Mouse (Mus musculus) cerebellum, adult 9-10 months (tissue): Measurements from ENCODE around the gene Ubap1.

Source experiments
- DNase-seq: peaks from one replicate; pipeline ENCODE4 v3.0.0; 2022

The Ubap1 gene

DNA sequence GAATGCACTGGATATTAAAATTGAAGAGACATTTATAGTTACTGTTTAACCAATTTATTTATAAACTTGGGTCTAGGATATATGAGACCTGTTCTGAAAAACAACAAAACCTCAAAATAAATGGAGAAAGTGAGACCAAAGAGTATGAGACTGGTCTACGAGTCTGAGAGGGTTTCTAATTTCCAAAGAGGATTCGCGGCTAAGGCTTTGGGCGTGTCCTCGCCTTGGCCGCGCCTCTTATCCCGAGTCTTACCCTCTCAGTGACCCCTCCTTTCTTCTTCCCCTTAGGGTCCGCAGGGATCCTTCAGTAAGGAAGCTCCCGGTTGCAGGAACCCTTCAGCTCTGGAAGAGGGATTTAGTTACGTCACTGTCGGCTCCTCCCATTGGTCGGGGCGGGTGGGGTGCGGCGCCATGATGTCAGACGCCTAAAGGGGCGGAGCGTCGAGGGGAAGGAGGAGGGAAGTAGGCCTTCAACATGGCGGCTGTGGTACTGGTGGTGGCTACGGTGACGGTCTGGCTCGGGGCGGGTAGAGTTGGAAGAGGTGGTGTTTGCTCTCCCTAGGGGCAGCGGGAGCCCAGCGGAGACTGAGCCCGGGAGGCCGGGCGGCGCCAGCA lies at the start of gene Ubap1:
Ubap1 (plus strand) TSS at position 413 of the 615 bp plus-strand sequence.
- peak; percentile 94 for DNase-seq

DNA sequence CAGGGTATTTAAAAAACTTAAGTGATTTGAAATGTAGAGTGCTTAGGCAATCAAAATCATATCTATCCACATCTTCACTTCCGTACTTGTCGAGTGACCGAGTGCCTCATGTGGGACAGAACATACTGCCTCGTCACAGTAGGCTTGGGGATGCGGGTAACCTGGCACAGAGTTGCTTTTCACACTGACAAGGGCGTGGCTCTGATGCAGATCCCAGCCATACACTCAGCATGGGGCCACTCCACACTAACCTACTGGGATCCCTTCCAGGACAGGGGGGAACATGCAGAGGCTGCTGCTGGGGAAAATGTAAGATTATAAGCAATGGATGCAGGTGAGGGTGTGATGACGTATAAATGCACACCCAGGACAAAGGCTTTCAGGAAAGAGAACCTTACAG lies 45.1 kb upstream of the Ubap1 start:
- DNase-seq, result peak; percentile 45

DNA sequence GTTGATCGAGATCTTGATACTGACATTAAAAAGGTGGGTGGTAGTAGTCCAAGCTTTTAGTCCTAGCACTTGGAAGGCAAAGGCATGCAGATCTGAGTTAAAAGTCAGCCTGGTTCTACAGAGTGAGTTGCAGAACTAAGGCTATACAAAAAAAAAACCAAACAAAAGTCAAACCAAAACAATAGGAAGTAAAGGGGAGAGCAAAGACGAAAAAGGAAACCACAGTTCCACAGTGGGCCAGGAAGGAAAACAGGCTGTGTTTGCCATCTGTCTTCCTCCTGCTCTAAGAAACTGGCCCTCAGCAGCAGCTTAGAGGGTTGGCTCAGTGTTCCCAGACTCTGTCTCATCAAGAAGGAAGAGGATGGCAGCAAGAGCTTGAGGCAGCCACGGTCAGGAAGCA lies 44.5 kb upstream of the Ubap1 start:
- no peak for DNase-seq

GRCm38 (mm10) chr4:41307406-41307805 lies 41.4 kb upstream of the Ubap1 start:
- no peak for DNase-seq

DNA sequence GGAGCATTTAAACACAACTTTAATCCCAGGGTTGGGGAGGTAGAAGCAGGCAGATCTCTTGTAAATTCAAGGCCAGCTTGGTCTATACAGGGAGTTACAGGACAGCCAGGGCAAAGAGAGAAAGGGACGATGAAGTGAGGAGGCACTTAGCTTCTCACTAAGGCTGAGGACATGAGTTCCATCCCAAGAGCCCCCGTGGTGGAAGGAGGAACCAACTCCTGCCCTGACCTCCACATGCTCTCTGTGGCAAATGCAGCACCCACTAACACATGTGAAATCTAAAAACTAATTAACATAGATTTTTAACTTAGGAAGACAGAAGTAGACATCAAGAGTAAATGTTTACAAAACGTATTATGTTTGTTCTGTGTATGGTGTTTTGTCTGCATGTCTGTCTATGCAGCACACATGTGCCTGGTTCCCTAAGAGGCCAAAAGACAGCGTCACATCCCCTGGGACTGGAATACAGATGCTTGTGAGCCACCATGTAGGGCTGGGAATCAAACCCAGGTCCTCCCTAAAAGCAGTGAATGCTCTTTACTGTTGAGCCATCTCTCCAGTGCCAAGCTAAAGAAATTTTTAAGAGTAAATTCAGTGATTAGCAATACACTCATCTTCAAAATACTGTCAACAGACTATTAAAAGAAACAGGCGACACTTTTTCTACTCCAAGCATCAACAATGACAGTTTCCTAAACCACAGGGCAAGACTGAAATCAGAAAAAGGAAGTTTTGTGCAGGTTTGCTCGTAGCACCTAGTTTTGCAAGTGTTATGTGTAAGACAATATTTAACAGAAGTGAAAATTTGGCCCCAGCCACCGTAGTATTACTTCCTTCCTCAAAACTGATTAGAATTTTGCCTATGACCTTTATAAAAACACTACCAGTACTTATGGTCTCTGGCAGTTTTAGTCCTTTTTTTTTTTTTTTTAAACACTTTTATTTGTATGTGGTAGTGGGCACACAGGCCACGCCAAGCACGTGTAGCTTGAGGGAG lies 37.9 kb upstream of the Ubap1 start:
- no peak for DNase-seq

DNA sequence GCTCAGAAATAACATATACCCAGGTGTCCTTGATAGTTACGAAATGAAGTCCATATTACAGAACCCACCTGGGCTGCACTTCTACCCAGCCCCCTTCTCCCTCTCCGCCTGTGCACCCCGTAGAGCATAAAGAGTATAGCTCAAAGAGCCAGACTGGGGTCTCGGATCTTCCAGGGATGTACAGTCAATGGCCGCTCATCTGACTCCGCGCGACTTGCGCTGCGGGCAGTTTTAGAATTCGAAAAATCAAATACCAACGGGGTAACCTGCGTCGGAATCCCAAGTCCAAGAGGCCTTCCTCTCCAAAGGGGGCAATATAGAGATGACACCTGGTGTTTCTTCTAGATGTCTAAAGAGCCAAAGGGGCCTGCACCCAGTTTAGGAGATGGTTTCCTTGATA lies 35.1 kb upstream of the Ubap1 start:
- peak; percentile 26 for DNase-seq

GRCm38 (mm10) chr4:41314141-41315129 lies 34.4 kb upstream of the Ubap1 start, which contains the start of gene Dcaf12:
Gene Dcaf12 (minus strand): TSS chr4:41314889.
- peak; percentile 94 for DNase-seq

DNA sequence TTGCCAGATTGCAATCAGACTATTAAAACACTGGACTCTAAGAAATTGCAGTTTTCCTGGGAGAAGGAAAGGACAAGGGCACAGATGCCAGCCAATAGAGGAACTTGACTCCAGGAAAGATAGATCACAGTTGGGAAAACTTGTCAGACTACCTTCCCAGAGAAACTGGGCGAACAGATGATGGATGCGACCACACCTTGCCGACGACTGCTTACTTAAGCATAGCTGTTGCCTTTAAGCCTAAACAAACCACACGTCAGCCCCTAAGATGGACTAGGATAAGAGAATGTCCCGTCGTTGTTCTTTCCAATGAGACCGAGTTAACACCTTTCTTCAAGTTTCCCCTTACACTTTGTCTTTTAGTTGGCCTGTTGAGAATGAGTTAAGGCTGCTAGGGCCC lies 33.6 kb upstream of the Ubap1 start:
- no peak for DNase-seq

DNA sequence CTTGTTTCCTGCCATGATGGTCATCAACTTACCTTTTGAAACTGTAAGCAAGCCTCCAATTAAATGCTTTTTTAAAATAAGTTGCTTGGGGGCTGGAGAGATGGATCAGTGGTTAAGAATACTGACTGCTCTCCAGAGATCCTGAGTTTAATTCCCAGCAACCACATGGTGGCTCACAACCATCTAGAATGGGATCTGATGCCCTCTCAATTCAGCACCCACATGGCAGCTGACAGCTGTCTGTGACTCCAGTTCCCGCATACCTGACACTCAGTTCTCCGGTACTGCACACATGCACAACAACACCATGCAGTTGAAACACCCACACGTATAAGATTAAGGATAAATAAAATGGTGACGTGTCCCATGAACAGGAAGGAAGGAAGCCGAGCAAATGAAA lies 30.5 kb upstream of the Ubap1 start:
- DNase-seq, result no peak

DNA sequence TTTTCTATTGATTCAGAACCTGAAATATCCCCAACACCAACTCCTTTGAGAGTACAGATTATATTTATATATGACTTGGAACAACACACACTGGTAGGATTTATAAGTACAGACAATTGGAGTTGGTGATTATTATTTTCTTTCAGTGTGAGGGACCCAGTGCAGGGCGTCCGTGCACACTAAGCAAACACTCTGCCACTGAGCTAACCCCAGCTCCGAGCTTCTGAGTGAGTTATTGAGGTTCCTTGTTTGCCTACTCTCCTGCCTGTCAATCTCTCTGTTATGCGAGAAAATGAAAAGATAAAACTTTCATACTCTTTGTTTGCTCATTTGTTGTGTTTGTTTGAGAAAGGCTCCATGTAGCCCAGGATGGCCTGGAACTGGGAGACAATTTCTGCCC lies 27.8 kb upstream of the Ubap1 start:
- no peak for DNase-seq

GRCm38 (mm10) chr4:41326876-41327275 lies 21.9 kb upstream of the Ubap1 start:
- DNase-seq, result no peak

GRCm38 (mm10) chr4:41329481-41329880 lies 19.3 kb upstream of the Ubap1 start:
- DNase-seq, result no peak

DNA sequence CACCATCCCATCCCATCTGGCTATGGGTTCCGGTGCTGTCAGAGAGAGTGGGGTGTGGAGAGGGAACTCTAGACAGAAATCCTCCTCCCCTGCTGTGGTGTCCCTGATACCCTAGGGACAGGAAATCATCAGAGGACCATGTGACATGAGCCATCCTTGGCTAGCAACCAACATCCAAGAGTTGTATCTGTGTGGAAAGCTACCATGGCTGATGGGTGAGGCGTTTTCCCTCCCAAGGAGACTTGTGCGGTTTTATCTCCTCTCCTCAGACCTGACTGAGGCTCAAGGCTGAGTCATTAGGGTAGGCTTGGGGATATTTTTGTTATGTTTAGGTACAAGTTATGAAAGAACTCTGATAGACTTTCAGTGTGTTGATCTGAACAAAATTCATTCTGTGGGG lies 17.7 kb upstream of the Ubap1 start:
- no peak for DNase-seq

- DNase-seq, result no peak
These were observed 16.9 kb upstream of the Ubap1 start for GRCm38 (mm10) chr4:41331698-41332421.

GRCm38 (mm10) chr4:41336546-41336945 lies 12.2 kb upstream of the Ubap1 start:
- DNase-seq, result no peak

- no peak for DNase-seq
These were observed 7.8 kb upstream of the Ubap1 start for GRCm38 (mm10) chr4:41340912-41341550.

DNA sequence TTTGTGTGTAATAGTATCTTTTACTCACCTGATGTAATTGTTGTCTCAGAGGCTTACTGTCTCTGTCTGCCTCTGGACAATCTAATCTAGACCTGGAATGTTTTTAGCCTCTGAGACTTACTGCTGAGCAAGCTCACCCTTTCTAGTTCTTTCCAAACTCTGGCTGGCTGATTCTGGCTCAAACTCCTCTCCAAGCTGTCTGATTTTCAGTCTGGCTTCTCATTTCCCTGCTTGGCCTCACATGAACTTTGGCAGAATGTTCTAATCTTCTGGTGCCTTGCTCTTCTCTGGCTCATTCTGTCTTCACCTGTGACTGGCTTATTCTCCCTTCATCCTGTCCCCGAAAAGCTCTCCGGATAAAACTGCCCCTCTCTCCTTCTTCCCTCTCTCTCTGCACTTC lies 2.8 kb upstream of the Ubap1 start:
- DNase-seq, result no peak

GRCm38 (mm10) chr4:41347839-41348238 lies 957 bp upstream of the Ubap1 start:
- no peak for DNase-seq

- no peak for DNase-seq
These were observed 399 bp downstream of the Ubap1 start for GRCm38 (mm10) chr4:41349199-41349591.

- DNase-seq, result no peak
These were observed 4.0 kb downstream of the Ubap1 start for GRCm38 (mm10) chr4:41352758-41353157.

- DNase-seq, result no peak
These were observed 4.5 kb downstream of the Ubap1 start for GRCm38 (mm10) chr4:41353265-41353664.

GRCm38 (mm10) chr4:41357154-41357553 lies 8.4 kb downstream of the Ubap1 start:
- DNase-seq, result no peak
